In the genomic region with DNA sequence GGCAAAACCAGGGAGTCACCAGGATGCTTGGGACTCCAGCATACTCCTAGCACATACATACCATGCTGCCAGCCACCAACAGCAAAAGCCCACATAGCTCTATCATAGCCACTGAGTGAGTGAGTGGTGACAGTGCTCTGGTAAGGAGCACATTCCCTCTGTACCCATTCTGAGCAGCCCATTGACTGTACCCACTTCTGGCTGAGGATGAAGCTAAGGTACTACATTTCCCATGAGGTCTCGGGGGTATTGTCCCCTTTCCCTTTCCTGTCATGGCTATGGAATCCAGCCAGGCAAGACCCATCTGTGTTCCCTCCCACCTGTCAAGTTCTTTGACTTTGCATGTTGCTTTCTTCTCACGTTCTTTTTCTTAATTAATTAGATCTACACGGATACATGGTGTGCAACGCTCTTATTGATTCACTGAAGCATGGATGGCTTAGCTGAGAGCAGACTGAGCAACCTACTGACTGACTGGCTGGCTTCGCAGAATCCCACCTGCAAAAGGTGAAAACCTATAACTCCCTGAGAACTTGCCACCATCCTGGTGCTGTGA, we compare ENCODE assay signal across 21 mouse cellular contexts.
DNase-seq lines count a peak whose midpoint lies in the region; ATAC-seq and TF ChIP-seq lines count a peak whose summit lies in the region.
"Had no signal": no experiment of that assay in that cellular context is flagged by ENCODE, and none has a peak within 500 bp of the region (broad histone marks: within the 10 kb centered on the region; RNA-seq: fewer than 3 reads in every experiment).

No protein-coding gene starts in this region.

- DNase-seq in midbrain, embryonic 14.5 days: no peak
- DNase-seq in forebrain, postnatal 0 days: no peak
- DNase-seq in limb, embryonic 10.5 days (ENCODE audit: low spot score): no peak
- DNase-seq: adrenal gland, adult 8-10 months; adrenal gland, postnatal 25 days; cerebellum, adult 18-20 months; cerebellum, adult 9-10 months; cerebellum, postnatal 14 days; gastrocnemius, postnatal 25 days; heart, adult 18-20 months; heart, postnatal 10 days; heart, postnatal 36 days had no signal

- no peak overlapping the region for H3K27ac ChIP-seq in forebrain, embryonic 15.5 days (replicated peaks)
- no peak overlapping the region for H3K27ac ChIP-seq in forebrain, embryonic 12.5 days
- no peak overlapping the region for H3K27ac ChIP-seq in midbrain, embryonic 13.5 days
- H3K27ac ChIP-seq in midbrain, embryonic 14.5 days (replicated peaks; ENCODE audit: low read depth, low read length): no peak overlapping the region
- H3K27ac ChIP-seq in forebrain, postnatal 0 days (ENCODE audit: low read depth, low read length): no peak overlapping the region
- no peak overlapping the region for H3K27ac ChIP-seq in limb, embryonic 10.5 days
- H3K27ac ChIP-seq: heart, embryonic 15.5 days; hindbrain, embryonic 10.5 days; hindbrain, embryonic 15.5 days had no signal

- H3K4me2 ChIP-seq in forebrain, embryonic 15.5 days (replicated peaks): no peak overlapping the region
- H3K4me2 ChIP-seq in forebrain, embryonic 12.5 days: no peak overlapping the region
- H3K4me2 ChIP-seq in midbrain, embryonic 13.5 days (replicated peaks): no peak overlapping the region
- no peak overlapping the region for H3K4me2 ChIP-seq in midbrain, embryonic 14.5 days (ENCODE audit: low read length)
- no peak overlapping the region for H3K4me2 ChIP-seq in forebrain, postnatal 0 days (ENCODE audit: low read depth)
- H3K4me2 ChIP-seq: heart, embryonic 12.5 days; heart, embryonic 15.5 days; hindbrain, embryonic 15.5 days had no signal

- no peaks in the 10 kb centered on the region for H3K27me3 ChIP-seq in forebrain, embryonic 15.5 days
- peaks cover 4% of the 10 kb centered on the region; the same call in 1 of the 2 replicates for H3K27me3 ChIP-seq in forebrain, embryonic 12.5 days
- no peaks in the 10 kb centered on the region for H3K27me3 ChIP-seq in midbrain, embryonic 13.5 days
- H3K27me3 ChIP-seq in midbrain, embryonic 14.5 days (ENCODE audit: control insufficient read depth, insufficient read depth, low read length): no peaks in the 10 kb centered on the region
- H3K27me3 ChIP-seq in forebrain, postnatal 0 days (ENCODE audit: insufficient read depth, low read length): no peaks in the 10 kb centered on the region
- no peaks in the 10 kb centered on the region for H3K27me3 ChIP-seq in limb, embryonic 10.5 days (ENCODE audit: low read depth, poor library complexity, severe bottlenecking)
- H3K27me3 ChIP-seq: heart, embryonic 12.5 days; heart, embryonic 15.5 days; hindbrain, embryonic 15.5 days had no signal

- H3K9me3 ChIP-seq in forebrain, embryonic 15.5 days: no peaks in the 10 kb centered on the region
- H3K9me3 ChIP-seq in forebrain, embryonic 12.5 days: no peaks in the 10 kb centered on the region
- no peaks in the 10 kb centered on the region for H3K9me3 ChIP-seq in midbrain, embryonic 13.5 days
- H3K9me3 ChIP-seq in midbrain, embryonic 14.5 days (ENCODE audit: control insufficient read depth, low read length): no peaks in the 10 kb centered on the region
- no peaks in the 10 kb centered on the region for H3K9me3 ChIP-seq in forebrain, postnatal 0 days (ENCODE audit: low read length)
- H3K9me3 ChIP-seq in limb, embryonic 10.5 days (replicated peaks): no peaks in the 10 kb centered on the region
- H3K9me3 ChIP-seq: heart, embryonic 12.5 days; heart, embryonic 15.5 days; hindbrain, embryonic 10.5 days; hindbrain, embryonic 15.5 days had no signal

- H3K4me1 ChIP-seq in forebrain, embryonic 15.5 days: peaks cover 9% of the 10 kb centered on the region
- H3K4me1 ChIP-seq in forebrain, embryonic 12.5 days: no peaks in the 10 kb centered on the region; the same call in none of the 2 replicates
- H3K4me1 ChIP-seq in midbrain, embryonic 13.5 days (replicated peaks): no peaks in the 10 kb centered on the region
- H3K4me1 ChIP-seq in midbrain, embryonic 14.5 days (ENCODE audit: control insufficient read depth, insufficient read depth, low read length): no peaks in the 10 kb centered on the region
- no peaks in the 10 kb centered on the region for H3K4me1 ChIP-seq in forebrain, postnatal 0 days (ENCODE audit: insufficient read depth)
- H3K4me1 ChIP-seq in limb, embryonic 10.5 days: peaks cover 3% of the 10 kb centered on the region; the same call in 1 of the 2 replicates
- H3K4me1 ChIP-seq: heart, embryonic 12.5 days; heart, embryonic 15.5 days; hindbrain, embryonic 15.5 days had no signal

- H3K36me3 ChIP-seq in forebrain, embryonic 15.5 days: 0 out of 2 replicates have a peak, but pooled peaks cover 3% of the 10 kb centered on the region
- H3K36me3 ChIP-seq in forebrain, embryonic 12.5 days (replicated peaks): 0 out of 2 replicates have a peak, but pooled peaks cover 3% of the 10 kb centered on the region
- peaks cover 10% of the 10 kb centered on the region; the same call in 1 of the 2 replicates for H3K36me3 ChIP-seq in midbrain, embryonic 13.5 days
- H3K36me3 ChIP-seq in midbrain, embryonic 14.5 days (ENCODE audit: control insufficient read depth, insufficient read depth, low read length): peaks cover 3% of the 10 kb centered on the region; the same call in 1 of the 2 replicates
- H3K36me3 ChIP-seq in forebrain, postnatal 0 days (ENCODE audit: insufficient read depth): peaks cover 9% of the 10 kb centered on the region; the same call in 1 of the 2 replicates
- peaks cover 20% of the 10 kb centered on the region; the same call in 1 of the 2 replicates for H3K36me3 ChIP-seq in limb, embryonic 10.5 days
- H3K36me3 ChIP-seq: hindbrain, embryonic 15.5 days had no signal

- WGBS in forebrain, embryonic 15.5 days: 43% methylated on average over 5 of the region's 5 CpGs
- WGBS in forebrain, embryonic 12.5 days: 65% methylated on average over 5 of the region's 5 CpGs
- WGBS in midbrain, embryonic 13.5 days: 78% methylated on average over 5 of the region's 5 CpGs
- 81% methylated on average over 5 of the region's 5 CpGs for WGBS in midbrain, embryonic 14.5 days
- 56% methylated on average over 5 of the region's 5 CpGs for WGBS in forebrain, postnatal 0 days
- 90% methylated on average over 5 of the region's 5 CpGs for WGBS in limb, embryonic 10.5 days

- no peak overlapping the region for H3K9ac ChIP-seq in forebrain, embryonic 15.5 days (replicated peaks)
- no peak overlapping the region for H3K9ac ChIP-seq in forebrain, embryonic 12.5 days
- no peak overlapping the region for H3K9ac ChIP-seq in midbrain, embryonic 13.5 days (replicated peaks)
- no peak overlapping the region for H3K9ac ChIP-seq in midbrain, embryonic 14.5 days (replicated peaks; ENCODE audit: low read length)
- no peak overlapping the region for H3K9ac ChIP-seq in forebrain, postnatal 0 days
- H3K9ac ChIP-seq: heart, embryonic 12.5 days; heart, embryonic 15.5 days; hindbrain, embryonic 15.5 days had no signal

- no peak for TF ChIP-seq CTCF in forebrain, postnatal 0 days (IDR thresholded peaks at IDR 0.05; ENCODE audit: low read depth)

- H3K4me3 ChIP-seq in forebrain, embryonic 15.5 days: no peak overlapping the region
- H3K4me3 ChIP-seq in forebrain, embryonic 12.5 days (replicated peaks): no peak overlapping the region
- no peak overlapping the region for H3K4me3 ChIP-seq in midbrain, embryonic 13.5 days (replicated peaks)
- no peak overlapping the region for H3K4me3 ChIP-seq in midbrain, embryonic 14.5 days (replicated peaks; ENCODE audit: low read depth, low read length)
- no peak overlapping the region for H3K4me3 ChIP-seq in forebrain, postnatal 0 days (ENCODE audit: low read depth, low read length)
- no peak overlapping the region for H3K4me3 ChIP-seq in limb, embryonic 10.5 days
- H3K4me3 ChIP-seq: heart, embryonic 12.5 days; heart, embryonic 15.5 days; hindbrain, embryonic 10.5 days; hindbrain, embryonic 15.5 days had no signal

- peak; percentile 57 for ATAC-seq in forebrain, embryonic 15.5 days (replicated peaks)
- ATAC-seq in forebrain, embryonic 12.5 days (ENCODE audit: low FRiP score): no peak; the same call in 1 of the 2 replicates
- ATAC-seq in midbrain, embryonic 13.5 days: 0 out of 2 replicates have a peak, but pooled peaks have one; percentile 44
- no peak; the same call in 1 of the 2 replicates for ATAC-seq in midbrain, embryonic 14.5 days (ENCODE audit: low FRiP score, low TSS enrichment)
- ATAC-seq in forebrain, postnatal 0 days: 0 out of 2 replicates have a peak, but pooled peaks have one; percentile 16
- ATAC-seq: activated CD4-positive, CD25-positive, alpha-beta regulatory T cell, adult 4 months; intestine, postnatal 0 days had no signal

Comparison
In these comparisons a context has a peak if more than half of its experiments do, and no peak if none do; other contexts are left out.
1. ATAC-seq: peak in forebrain, embryonic 15.5 days (single experiment), midbrain, embryonic 13.5 days (single experiment) and forebrain, postnatal 0 days (single experiment); none in forebrain, embryonic 12.5 days (single experiment) and midbrain, embryonic 14.5 days (single experiment).